Mouse (Mus musculus) thymus, adult 2 months (tissue): Measurements from ENCODE around the gene March9.

Source experiments
- CTCF ChIP-seq: fragments of 200-500 bp; IDR thresholded peaks from 2 replicates; pipeline ENCODE4 v1.5.1; 2012; ENCODE audit warnings: mild to moderate bottlenecking, control low read depth, low read length, moderate library complexity, borderline replicate concordance; ENCODE audit not compliant: control insufficient read depth, poor library complexity, insufficient read depth; ENCODE audit errors: extremely low read depth
- POLR2A ChIP-seq: fragments of 200-500 bp; IDR thresholded peaks from 2 replicates; pipeline ENCODE4 v1.6.1; 2012; ENCODE audit warnings: mild to moderate bottlenecking, low read length, control low read depth, moderate library complexity; ENCODE audit not compliant: control insufficient read depth, poor library complexity, insufficient read depth; ENCODE audit errors: extremely low read depth

GRCm38 (mm10) chr10:127061085-127061484 lies 1.1 kb upstream of the March9 start:
- TF ChIP-seq CTCF: no peak
- no peak for TF ChIP-seq POLR2A
